Mouse (Mus musculus) Patski (cell line): Measurements from ENCODE around the gene Ydjc. TPM values are rescaled to one million over a fixed set of nuclear protein-coding genes. Genes with fewer than 3 reads are reported as not detected.

Experiments used
- ATAC-seq: fragments of 100-300 bp; one replicate; pipeline ENCODE4 v1.8.0; 2021
- CTCF ChIA-PET: fragments of 350-600 bp; sonication (Branson Sonifier 250); formaldehyde crosslinking; loops from one replicate; lab custom pipeline; 2022; ENCODE audit warnings: inconsistent platforms; lab: Charles Lee
- POLR2A ChIA-PET: fragments of 350-600 bp; sonication (Branson Sonifier 250); formaldehyde crosslinking; loops from one replicate; lab custom pipeline; 2022; ENCODE audit warnings: antibody characterized with exemption, inconsistent platforms; lab: Charles Lee
- DNase-seq: peaks from one replicate; pipeline ENCODE4 v3.0.0-alpha.2; 2011; ENCODE audit warnings: low read depth, low spot score
- H3K27me3 ChIP-seq: fragments of 371-371 bp; one replicate; pipeline ENCODE4 v1.5.1; 2021
- CTCF ChIP-seq: fragments of 100-300 bp; IDR thresholded peaks from one replicate; pipeline ENCODE4 v1.5.1; 2021
- in situ Hi-C: fragments of 300-500 bp; cut with MboI; formaldehyde crosslinking; loops from 3 replicates; pipeline ENCODE4 v1.11.1; 2018; ENCODE audit warnings: low pct_unique_long_range_greater_than_20kb, mixed read lengths
- polyA plus RNA-seq: library from polyadenylated mRNA; unstranded; gene quantifications from one replicate; pipeline ENCODE4 v1.2.3, GENCODE M21; 2021

The Ydjc gene
- polyA plus RNA-seq, 1 experiment from 2014 or later: 9.1 TPM

DNA sequence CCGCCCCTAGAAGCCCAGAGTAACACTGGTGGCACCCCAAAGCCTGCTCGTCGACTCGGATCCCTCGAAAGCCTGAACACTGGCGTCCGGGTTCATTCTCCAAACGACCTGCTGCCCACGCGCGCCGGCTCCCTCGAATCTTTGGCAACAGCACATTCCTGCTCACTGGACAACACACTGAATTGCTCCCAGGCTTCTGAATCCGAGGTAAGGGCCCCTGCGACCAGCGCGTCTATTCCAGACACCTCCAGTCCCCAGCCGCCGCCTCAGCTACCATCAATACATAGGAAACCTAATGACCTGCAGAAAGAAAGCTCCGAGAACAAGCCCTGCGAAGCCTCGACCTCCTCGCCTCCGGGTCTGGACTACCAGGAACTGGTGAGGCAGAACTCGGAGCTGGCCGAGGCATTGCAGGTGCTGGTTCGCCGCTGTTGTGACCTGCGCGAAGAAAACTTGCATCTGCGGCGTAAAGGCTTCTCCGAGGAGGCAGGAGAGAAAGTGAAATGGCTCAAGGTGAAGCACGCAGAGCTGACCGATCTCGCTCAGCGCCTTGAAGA, 65.1 kb downstream of the Ydjc start:
- in situ Hi-C loops: no loop called here
- peaks cover 20% of the 10 kb centered on the region for H3K27me3 ChIP-seq
- CTCF ChIA-PET: interaction anchor here (0.7 to 5.6 kb wide), 21 partner anchors 10 to 105 kb away, joined by 3 to 39 read pairs (median 6); partner anchors contain the start of genes Hic2 and Tmem191c
- no peak for DNase-seq
- ATAC-seq: peak; percentile 25
- POLR2A ChIA-PET: interaction anchor here (1.2 to 1.4 kb wide), 2 partner anchors 9 to 40 kb away, joined by 3 read pairs; no protein-coding TSS in a partner anchor
- TF ChIP-seq CTCF: no peak

Other genes with a start within 250 kb of the Ydjc start
- 36.2 TPM for gene Ppm1f, start 248.2 kb upstream of the Ydjc start, polyA plus RNA-seq
- gene Mapk1, start 161.2 kb upstream of the Ydjc start, polyA plus RNA-seq: 142 TPM
- 3.8 TPM for gene Ypel1, start 74.9 kb upstream of the Ydjc start, polyA plus RNA-seq
- 77.7 TPM for gene Ppil2, start 33.4 kb upstream of the Ydjc start, polyA plus RNA-seq
- gene 2610318N02Rik, start 19.5 kb upstream of the Ydjc start, polyA plus RNA-seq: 2.7 TPM
- 40.8 TPM for gene Sdf2l1, start 12.2 kb upstream of the Ydjc start, polyA plus RNA-seq
- 0.21 TPM for gene Ccdc116, start 2.6 kb downstream of the Ydjc start, polyA plus RNA-seq
- 181 TPM for gene Ube2l3, start 58.0 kb downstream of the Ydjc start, polyA plus RNA-seq
- 0.05 TPM for gene Rimbp3, start 64.0 kb downstream of the Ydjc start, polyA plus RNA-seq
- 1.6 TPM for gene Hic2, start 89.0 kb downstream of the Ydjc start, polyA plus RNA-seq
- gene Tmem191c, start 131.5 kb downstream of the Ydjc start, polyA plus RNA-seq: 9.2 TPM
- gene Serpind1, start 186.8 kb downstream of the Ydjc start, polyA plus RNA-seq: 0.12 TPM